Mouse (Mus musculus) CH12.LX (cell line): ENCODE results near the gene Qrich1. TPM values are rescaled to one million over a fixed set of nuclear protein-coding genes. Genes with fewer than 3 reads are reported as not detected.

Experiments used
- DNase-seq: peaks from one replicate; pipeline ENCODE4 v3.0.0-alpha.2; 2013; ENCODE audit errors: extremely low read depth
- H3K27ac ChIP-seq: 2 replicates; pipeline ENCODE4 v1.5.1; 2012; ENCODE audit warnings: low read depth, mild to moderate bottlenecking, control low read depth, moderate library complexity; ENCODE audit not compliant: insufficient read depth
- H3K27me3 ChIP-seq: replicated peaks from 2 replicates; pipeline ENCODE3; 2012; ENCODE audit warnings: inconsistent platforms
- H3K36me3 ChIP-seq, 2 experiments: replicated peaks in 1 of 2; 2 replicates each; pipeline versions ENCODE3 to v1.6.1; 2012; ENCODE audit warnings: inconsistent platforms in 1 of 2, low read length in 1 of 2, mild to moderate bottlenecking in 1 of 2, mixed read lengths in 1 of 2, moderate library complexity in 1 of 2; ENCODE audit not compliant: control insufficient read depth in 1 of 2, insufficient read depth in 1 of 2
- H3K4me1 ChIP-seq, 2 experiments: 2 replicates each; pipeline ENCODE4 v1.6.1; 2012; ENCODE audit warnings: inconsistent platforms in 1 of 2, moderate library complexity in 1 of 2; ENCODE audit not compliant: insufficient read depth in 2 of 2, control insufficient read depth in 1 of 2
- H3K4me2 ChIP-seq: 2 replicates; pipeline ENCODE4 v1.6.1; 2012; ENCODE audit warnings: low read depth, mild to moderate bottlenecking, control low read depth; ENCODE audit not compliant: poor library complexity, insufficient read depth, severe bottlenecking
- H3K4me3 ChIP-seq, 3 experiments: fragments of 150-350 bp in 1 of 3; sonication (generic) in 1 of 3; replicated peaks in 1 of 3; 2 replicates each; pipeline versions ENCODE3 to v1.5.1; 2011 to 2012; ENCODE audit warnings: low read depth in 2 of 3, low read length in 2 of 3, mild to moderate bottlenecking in 2 of 3, moderate library complexity in 2 of 3, control low read depth in 1 of 3, improper control_type of control experiment in 1 of 3, inconsistent platforms in 1 of 3, mixed read lengths in 1 of 3; ENCODE audit not compliant: poor library complexity in 1 of 3
- H3K79me2 ChIP-seq: replicated peaks from 2 replicates; pipeline ENCODE4 v1.6.1; 2012; ENCODE audit warnings: mild to moderate bottlenecking, moderate library complexity; ENCODE audit not compliant: control insufficient read depth, poor library complexity, insufficient read depth, severe bottlenecking; ENCODE audit errors: extremely low read depth
- H3K9ac ChIP-seq: 2 replicates; pipeline ENCODE4 v1.6.1; 2012; ENCODE audit warnings: low read depth, mild to moderate bottlenecking, control low read depth, moderate library complexity; ENCODE audit not compliant: insufficient read depth
- H3K9me3 ChIP-seq: replicated peaks from 2 replicates; pipeline ENCODE3; 2012; ENCODE audit warnings: low read length, inconsistent platforms, mixed read lengths
- BHLHE40 ChIP-seq: IDR thresholded peaks from 2 replicates; pipeline ENCODE4 v1.6.1; 2011; ENCODE audit warnings: mild to moderate bottlenecking, low read depth, low read length, improper control_type of control experiment
- CTCF ChIP-seq, 2 experiments: IDR thresholded peaks in 1 of 2; conservative IDR thresholded peaks in 1 of 2; 2 replicates each; pipeline ENCODE4 v1.5.1; 2011 to 2012; ENCODE audit warnings: low read depth in 2 of 2, low read length in 2 of 2, improper control_type of control experiment in 1 of 2, inconsistent platforms in 1 of 2, mild to moderate bottlenecking in 1 of 2, moderate library complexity in 1 of 2
- E2F4 ChIP-seq: IDR thresholded peaks from 2 replicates; pipeline ENCODE4 v1.6.1; 2011; ENCODE audit warnings: low read depth, low read length, improper control_type of control experiment; ENCODE audit not compliant: insufficient replicate concordance
- ELF1 ChIP-seq: IDR thresholded peaks from 2 replicates; pipeline ENCODE4 v1.6.1; 2014; ENCODE audit warnings: low read depth, mild to moderate bottlenecking, inconsistent platforms, low read length, improper control_type of control experiment
- EP300 ChIP-seq: IDR thresholded peaks from 2 replicates; pipeline ENCODE4 v1.6.1; 2011; ENCODE audit warnings: low read length, improper control_type of control experiment
- ETS1 ChIP-seq: conservative IDR thresholded peaks from 2 replicates; pipeline ENCODE4 v1.6.1; 2012; ENCODE audit warnings: low read depth, mild to moderate bottlenecking, inconsistent platforms, low read length, improper control_type of control experiment, moderate library complexity
- GABPA ChIP-seq: IDR thresholded peaks from 2 replicates; pipeline ENCODE4 v1.6.1; 2012; ENCODE audit warnings: low read depth, low read length, improper control_type of control experiment, inconsistent platforms; ENCODE audit not compliant: insufficient replicate concordance
- HCFC1 ChIP-seq: IDR thresholded peaks from 2 replicates; pipeline ENCODE4 v1.6.1; 2012; ENCODE audit warnings: low read depth, mild to moderate bottlenecking, inconsistent platforms, low read length, improper control_type of control experiment
- JUN ChIP-seq: IDR thresholded peaks from 2 replicates; pipeline ENCODE4 v1.6.1; 2011; ENCODE audit warnings: low read depth, mild to moderate bottlenecking, low read length, improper control_type of control experiment, moderate library complexity; ENCODE audit not compliant: insufficient read depth
- KAT2A ChIP-seq: IDR thresholded peaks from 2 replicates; pipeline ENCODE4 v1.6.1; 2012; ENCODE audit warnings: low read length, improper control_type of control experiment, inconsistent platforms; ENCODE audit not compliant: insufficient replicate concordance
- MAX ChIP-seq: IDR thresholded peaks from 2 replicates; pipeline ENCODE4 v1.6.1; 2011; ENCODE audit warnings: low read length, improper control_type of control experiment
- MEF2A ChIP-seq: IDR thresholded peaks from 2 replicates; pipeline ENCODE4 v1.6.1; 2014; ENCODE audit warnings: low read depth, mild to moderate bottlenecking, inconsistent platforms, low read length, improper control_type of control experiment, borderline replicate concordance
- MXI1 ChIP-seq: IDR thresholded peaks from 2 replicates; pipeline ENCODE4 v1.6.1; 2011; ENCODE audit warnings: mild to moderate bottlenecking, low read depth, low read length, improper control_type of control experiment
- MYC ChIP-seq: IDR thresholded peaks from 2 replicates; pipeline ENCODE4 v1.6.1; 2011; ENCODE audit warnings: low read depth, mild to moderate bottlenecking, improper control_type of control experiment, low read length
- NRF1 ChIP-seq: IDR thresholded peaks from 2 replicates; pipeline ENCODE4 v1.6.1; 2014; ENCODE audit warnings: low read depth, mild to moderate bottlenecking, inconsistent platforms, low read length, improper control_type of control experiment, moderate library complexity
- PAX5 ChIP-seq: IDR thresholded peaks from 2 replicates; pipeline ENCODE4 v1.6.1; 2012; ENCODE audit warnings: low read length, inconsistent platforms, mixed read lengths
- POLR2A ChIP-seq: IDR thresholded peaks from 2 replicates; pipeline ENCODE4 v1.6.1; 2011; ENCODE audit warnings: low read depth, mild to moderate bottlenecking, improper control_type of control experiment, low read length
- POLR2AphosphoS2 ChIP-seq: IDR thresholded peaks from 2 replicates; pipeline ENCODE4 v1.6.1; 2011; ENCODE audit warnings: low read depth, low read length, improper control_type of control experiment
- RAD21 ChIP-seq: IDR thresholded peaks from 2 replicates; pipeline ENCODE4 v1.6.1; 2011; ENCODE audit warnings: low read depth, mild to moderate bottlenecking, low read length, improper control_type of control experiment, moderate library complexity
- RCOR1 ChIP-seq: conservative IDR thresholded peaks from 2 replicates; pipeline ENCODE4 v1.6.1; 2012; ENCODE audit warnings: low read depth, mild to moderate bottlenecking, inconsistent platforms, low read length, improper control_type of control experiment
- SMC3 ChIP-seq: IDR thresholded peaks from 2 replicates; pipeline ENCODE4 v1.6.1; 2011; ENCODE audit warnings: low read depth, low read length, improper control_type of control experiment
- TBP ChIP-seq: conservative IDR thresholded peaks from 2 replicates; pipeline ENCODE4 v1.6.1; 2011; ENCODE audit warnings: low read depth, low read length, improper control_type of control experiment
- USF1 ChIP-seq: IDR thresholded peaks from 2 replicates; pipeline ENCODE4 v1.6.1; 2014; ENCODE audit warnings: low read depth, mild to moderate bottlenecking, inconsistent platforms, low read length, improper control_type of control experiment
- ZC3H11A ChIP-seq: IDR thresholded peaks from 2 replicates; pipeline ENCODE4 v1.6.1; 2012; ENCODE audit warnings: low read depth, mild to moderate bottlenecking, inconsistent platforms, low read length, improper control_type of control experiment
- ZMIZ1 ChIP-seq: IDR thresholded peaks from 2 replicates; pipeline ENCODE4 v1.6.1; 2012; ENCODE audit warnings: low read depth, mild to moderate bottlenecking, inconsistent platforms, low read length, improper control_type of control experiment
- ZNF384 ChIP-seq: IDR thresholded peaks from 2 replicates; pipeline ENCODE4 v1.6.1; 2012; ENCODE audit warnings: low read depth, low read length, improper control_type of control experiment, inconsistent platforms
- dilution Hi-C: fragments of 300-500 bp; cut with MboI; formaldehyde crosslinking; loops from 2 replicates; pipeline ENCODE4 v1.14.3; 2020; ENCODE audit warnings: low sequenced_read_pairs; ENCODE audit not compliant: extremely low pct_unique_long_range_greater_than_20kb, extremely low pct_ligation_motif_present
- in situ Hi-C: fragments of 300-500 bp; cut with MboI; formaldehyde crosslinking; loops from 3 replicates; pipeline ENCODE4 v1.14.3; 2019; ENCODE audit warnings: low sequenced_read_pairs, low pct_ligation_motif_present, low pct_unique_long_range_greater_than_20kb, mixed read lengths
- polyA plus RNA-seq: library from polyadenylated mRNA; unstranded; fragments of >175 nt; gene quantifications from 2 replicates; pipeline ENCODE4 v1.2.1, GENCODE M21; 2012; ENCODE audit warnings: low read depth; ENCODE audit not compliant: insufficient read length
- total RNA-seq, 2 experiments: library from RNA; depleted of rRNA; stranded (reverse); fragments of 300-350 nt in 1 of 2; fragments of >200 nt in 1 of 2; gene quantifications; 2 replicates each; pipeline ENCODE4 v1.2.3; 2012 to 2014

The Qrich1 gene
- total and polyA plus RNA-seq, 3 experiments = 72.1 to 117 (median 104) TPM

DNA sequence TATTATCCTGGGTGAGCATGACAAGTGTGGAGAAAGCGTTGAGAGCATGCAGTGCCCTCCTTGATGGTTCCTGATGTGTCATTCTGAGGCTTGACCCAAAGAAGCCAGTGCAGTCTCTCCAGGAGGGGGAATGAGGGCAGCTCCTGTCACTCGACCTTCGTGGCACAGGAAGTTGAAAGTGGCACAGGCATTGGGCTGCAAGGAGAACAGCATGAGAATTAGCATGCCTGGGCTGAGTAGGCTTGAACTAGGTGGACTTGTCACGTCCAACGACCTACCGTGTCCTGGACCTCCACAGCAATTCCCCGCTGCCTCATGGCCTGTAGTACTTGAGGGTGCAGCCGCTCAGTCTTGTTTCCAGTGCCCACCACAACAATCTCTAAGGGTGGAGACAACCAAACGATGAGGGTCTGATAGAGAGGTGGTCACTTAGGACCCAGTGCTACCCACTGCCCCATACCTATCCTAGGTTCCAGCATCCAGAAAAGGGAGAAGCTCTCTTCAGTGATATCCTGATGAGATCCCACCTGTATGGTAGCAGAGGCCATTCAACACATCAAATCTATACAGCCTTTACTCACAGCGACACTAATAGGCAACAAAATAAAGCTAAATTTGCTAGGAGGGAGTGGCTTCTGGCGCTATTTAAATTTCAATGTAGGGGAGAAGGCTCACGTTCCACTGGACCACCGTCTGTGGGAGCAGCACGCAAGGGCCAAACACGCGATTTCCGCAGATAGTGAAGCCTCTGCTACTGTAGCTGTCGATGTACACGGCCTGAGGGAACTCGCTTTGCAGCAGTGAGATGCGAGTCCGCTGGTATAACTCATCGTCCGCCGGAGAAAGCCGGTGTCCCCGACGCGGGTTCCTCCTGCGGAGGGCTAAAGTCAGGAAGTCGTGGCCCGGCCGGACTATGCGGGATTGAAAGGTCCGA, 49.5 kb downstream of the Qrich1 start:
- no peak for DNase-seq
- Histone ChIP-seq H3K27ac (peak overlapping the region; percentile 91), H3K79me2 (peaks cover 15% of the 10 kb centered on the region), H3K9ac (peak overlapping the region; percentile 87), H3K4me3 (peak overlapping the region; percentile 73 to 90 (median 89)), H3K27me3 (no peaks in the 10 kb centered on the region), H3K4me2 (peak overlapping the region; percentile 72), H3K36me3 (peaks cover 43 to 54% of the 10 kb centered on the region in 2 experiments), H3K4me1 (peaks cover 17 to 53% of the 10 kb centered on the region in 2 experiments), H3K9me3 (no peaks in the 10 kb centered on the region)
- dilution Hi-C loops (no loop called here), in situ Hi-C loops (no loop called here)
- TF ChIP-seq POLR2AphosphoS2 (peak; percentile 84), SMC3 (no peak), ZMIZ1 (peak; percentile 46), POLR2A (peak; percentile 16; the same call in 1 of the 2 replicates), ETS1 (no peak), BHLHE40 (0 out of 2 replicates have a peak, but pooled peaks have one; percentile 43), RAD21 (no peak)

- DNase-seq = peak; percentile 96
- Histone ChIP-seq H3K4me2 (peak within 1 kb of the TSS; percentile 81), H3K36me3 (peaks cover 46 to 54% of the 10 kb centered on the region in 2 experiments), H3K9me3 (no peaks in the 10 kb centered on the region), H3K9ac (peak within 1 kb of the TSS; percentile 87), H3K27me3 (no peaks in the 10 kb centered on the region), H3K79me2 (peaks cover 7% of the 10 kb centered on the region), H3K27ac (peak within 1 kb of the TSS; percentile 95), H3K4me3 (peak within 1 kb of the TSS; percentile 73 to 90 (median 89)), H3K4me1 (peaks cover 11 to 44% of the 10 kb centered on the region in 2 experiments)
- in situ Hi-C loops = no loop called here
- dilution Hi-C loops = no loop called here
- TF ChIP-seq MXI1 = peak; percentile 85
- TF ChIP-seq POLR2A = peak; percentile 100
- no peak for TF ChIP-seq ZC3H11A
- TF ChIP-seq JUN = no peak; the same call in 1 of the 2 replicates
- peak; percentile 59; the same call in 1 of the 2 replicates for TF ChIP-seq MEF2A
- no peak for TF ChIP-seq E2F4
- TF ChIP-seq ZNF384 = no peak
- no peak for TF ChIP-seq USF1
- TF ChIP-seq ELF1 = peak; percentile 59
- peak; percentile 68; the same call in 1 of the 2 replicates for TF ChIP-seq KAT2A
- TF ChIP-seq PAX5 = no peak
- peak; percentile 46; the same call in 1 of the 2 replicates for TF ChIP-seq RCOR1
- peak; percentile 75 for TF ChIP-seq MAX
- TF ChIP-seq RAD21 = no peak
- no peak; the same call in 1 of the 2 replicates for TF ChIP-seq EP300
- no peak for TF ChIP-seq SMC3
- peak; percentile 77 for TF ChIP-seq HCFC1
- peak; percentile 97 for TF ChIP-seq TBP
- no peak for TF ChIP-seq BHLHE40
- peak; percentile 45 to 82; a peak in 3 of 4 replicates for TF ChIP-seq CTCF (conservative IDR thresholded peaks at IDR 0.05 in 1 of 2, IDR thresholded peaks at IDR 0.05 in 1 of 2; ENCODE audit: low read depth in 2 of 2, low read length in 2 of 2)
- TF ChIP-seq NRF1 = peak; percentile 69
- TF ChIP-seq MYC = peak; percentile 72
- peak; percentile 85 for TF ChIP-seq GABPA
Observed at GRCm38 (mm10) chr9:108566815-108567776, 50.5 kb downstream of the Qrich1 start, which contains the start of gene Ndufaf3. Ndufaf3 (minus strand) TSS chr9:108567434.
